Mouse (Mus musculus): ENCODE results near the gene Efna3.

DNA sequence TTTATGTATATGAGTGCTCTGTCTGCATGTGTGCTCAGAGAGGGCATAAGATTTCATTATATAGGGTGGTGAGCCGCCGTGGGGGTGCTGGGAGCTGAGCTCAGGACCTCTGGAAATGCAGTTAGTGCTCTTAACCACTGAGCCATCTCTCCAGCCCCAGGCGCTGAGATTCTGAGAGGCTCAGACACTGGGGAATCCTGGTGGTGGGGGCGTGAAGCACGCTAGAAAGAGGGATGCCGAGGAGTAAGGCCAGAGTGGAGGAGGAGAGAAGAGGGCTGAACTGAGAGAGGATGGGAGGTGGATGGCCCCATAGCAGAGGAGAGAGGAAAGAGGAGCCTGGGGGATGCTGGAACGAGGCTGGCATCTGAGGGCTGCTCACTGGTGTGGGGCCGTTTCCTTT, 41.9 kb upstream of the Efna3 start:
- TF ChIP-seq CTCF (IDR thresholded peaks at IDR 0.05; ENCODE audit: borderline replicate concordance, extremely low read depth, insufficient read depth, insufficient read length), result no peak
- no peak for TF ChIP-seq POLR2A (IDR thresholded peaks at IDR 0.05; ENCODE audit: borderline replicate concordance, extremely low read depth, insufficient read depth, insufficient read length, poor library complexity, severe bottlenecking)
